Mouse (Mus musculus): ENCODE measurements around the gene Sp2. TPM values are rescaled to one million over a fixed set of nuclear protein-coding genes. Genes with fewer than 3 reads are reported as not detected.

Sp2 gene
- polyA plus RNA-seq, 1 experiment from 2014 or later, result 17.9 TPM

DNA sequence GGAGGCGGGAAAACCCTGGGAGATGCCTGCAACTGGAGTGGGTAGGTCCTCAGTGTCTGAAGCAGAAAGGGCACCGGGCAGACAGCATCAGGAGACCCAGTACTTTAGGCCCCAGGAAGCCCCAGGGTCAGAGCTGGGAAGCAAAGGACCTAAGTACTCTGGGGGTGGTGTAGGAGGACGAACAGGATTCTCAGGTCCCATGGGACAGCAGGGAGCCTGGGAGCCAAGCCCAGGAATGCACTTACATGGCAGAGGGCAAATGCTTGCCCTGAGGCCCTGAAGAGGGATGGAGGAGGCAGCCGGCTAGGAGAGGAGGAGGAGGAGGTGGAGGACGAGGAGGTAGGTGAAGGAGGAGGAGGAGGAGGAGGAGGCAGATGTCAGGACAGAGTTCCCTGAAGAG is 12.3 kb upstream of the Sp2 start:
- no peak overlapping the region for H3K9ac ChIP-seq
- no peaks in the 10 kb centered on the region for H3K9me3 ChIP-seq (replicated peaks)
- ATAC-seq (ENCODE audit: insufficient number of reproducible peaks, low FRiP score, low TSS enrichment, low read depth), result no peak
- 22% methylated on average over 5 of the region's 5 CpGs for WGBS
- peaks cover 16% of the 10 kb centered on the region for H3K4me1 ChIP-seq
- no peak overlapping the region for H3K27ac ChIP-seq (replicated peaks)
- H3K27me3 ChIP-seq, result peaks cover 41% of the 10 kb centered on the region
- H3K4me3 ChIP-seq (replicated peaks), result no peak overlapping the region
- H3K36me3 ChIP-seq, result no peaks in the 10 kb centered on the region
- H3K4me2 ChIP-seq (replicated peaks), result no peak overlapping the region

DNA sequence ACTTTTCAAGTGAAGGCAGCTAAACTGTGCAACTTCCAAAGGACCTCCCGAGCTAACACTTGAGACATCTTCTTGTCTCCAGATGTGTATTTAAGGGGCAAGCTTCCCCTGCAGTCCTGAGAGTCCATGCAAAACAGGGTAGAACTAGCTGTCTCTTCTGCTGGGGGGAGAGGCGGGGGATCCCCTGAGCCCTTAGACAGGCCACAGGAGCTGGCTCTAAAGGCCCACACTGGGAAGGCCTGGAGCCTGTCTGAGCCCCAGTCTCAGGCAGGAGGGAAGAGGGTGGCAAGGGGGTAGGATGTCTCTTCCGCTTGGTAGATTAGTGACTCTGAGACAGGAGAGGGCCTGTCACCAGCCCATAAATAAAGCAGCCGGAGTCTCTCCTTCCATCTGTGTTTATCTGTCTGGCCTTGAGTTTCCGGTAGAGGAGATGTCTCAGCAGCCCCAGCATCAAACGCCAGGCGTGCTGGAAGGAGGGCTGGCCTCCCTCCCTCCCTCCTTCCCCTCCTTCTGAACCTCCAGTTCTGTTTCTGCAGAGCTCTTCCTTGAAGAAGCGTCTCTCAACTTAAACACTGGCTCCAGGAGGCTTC is 10.1 kb upstream of the Sp2 start:
- no peak for ATAC-seq (ENCODE audit: insufficient number of reproducible peaks, low FRiP score, low TSS enrichment, low read depth)
- Histone ChIP-seq H3K9ac (no peak overlapping the region), H3K27me3 (peaks cover 26% of the 10 kb centered on the region), H3K36me3 (no peaks in the 10 kb centered on the region), H3K4me2 (replicated peaks) (no peak overlapping the region), H3K27ac (replicated peaks) (no peak overlapping the region), H3K4me3 (replicated peaks) (no peak overlapping the region), H3K4me1 (peaks cover 23% of the 10 kb centered on the region), H3K9me3 (replicated peaks) (no peaks in the 10 kb centered on the region)
- WGBS, result 31% methylated on average over 8 of the region's 8 CpGs

DNA sequence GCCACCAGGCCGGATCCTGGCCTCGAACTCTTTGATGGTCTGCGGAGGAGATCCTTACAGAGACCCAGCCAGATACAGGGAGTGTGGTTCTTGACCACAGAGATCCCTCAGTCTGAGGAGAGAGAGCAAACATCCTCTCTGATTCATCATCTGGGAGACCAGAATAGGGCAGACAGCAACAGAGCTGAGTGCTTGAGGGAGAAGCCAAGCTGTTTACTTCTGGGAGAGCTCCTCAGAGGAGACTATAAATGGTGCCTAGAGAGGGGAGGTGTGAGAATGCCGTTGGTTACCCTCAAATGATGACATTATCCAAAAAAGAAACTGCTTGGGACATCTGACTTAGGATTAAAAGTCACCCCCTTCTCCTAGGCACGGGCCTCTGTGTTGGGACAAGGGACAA is 8.7 kb upstream of the Sp2 start:
- Histone ChIP-seq H3K4me1 (peaks cover 16% of the 10 kb centered on the region), H3K27ac (replicated peaks) (no peak overlapping the region), H3K27me3 (peaks cover 21% of the 10 kb centered on the region), H3K9me3 (replicated peaks) (no peaks in the 10 kb centered on the region), H3K4me3 (replicated peaks) (no peak overlapping the region), H3K9ac (no peak overlapping the region), H3K36me3 (no peaks in the 10 kb centered on the region), H3K4me2 (replicated peaks) (no peak overlapping the region)
- 80% methylated on average over 5 of the region's 5 CpGs for WGBS
- no peak for ATAC-seq (ENCODE audit: insufficient number of reproducible peaks, low FRiP score, low TSS enrichment, low read depth)

DNA sequence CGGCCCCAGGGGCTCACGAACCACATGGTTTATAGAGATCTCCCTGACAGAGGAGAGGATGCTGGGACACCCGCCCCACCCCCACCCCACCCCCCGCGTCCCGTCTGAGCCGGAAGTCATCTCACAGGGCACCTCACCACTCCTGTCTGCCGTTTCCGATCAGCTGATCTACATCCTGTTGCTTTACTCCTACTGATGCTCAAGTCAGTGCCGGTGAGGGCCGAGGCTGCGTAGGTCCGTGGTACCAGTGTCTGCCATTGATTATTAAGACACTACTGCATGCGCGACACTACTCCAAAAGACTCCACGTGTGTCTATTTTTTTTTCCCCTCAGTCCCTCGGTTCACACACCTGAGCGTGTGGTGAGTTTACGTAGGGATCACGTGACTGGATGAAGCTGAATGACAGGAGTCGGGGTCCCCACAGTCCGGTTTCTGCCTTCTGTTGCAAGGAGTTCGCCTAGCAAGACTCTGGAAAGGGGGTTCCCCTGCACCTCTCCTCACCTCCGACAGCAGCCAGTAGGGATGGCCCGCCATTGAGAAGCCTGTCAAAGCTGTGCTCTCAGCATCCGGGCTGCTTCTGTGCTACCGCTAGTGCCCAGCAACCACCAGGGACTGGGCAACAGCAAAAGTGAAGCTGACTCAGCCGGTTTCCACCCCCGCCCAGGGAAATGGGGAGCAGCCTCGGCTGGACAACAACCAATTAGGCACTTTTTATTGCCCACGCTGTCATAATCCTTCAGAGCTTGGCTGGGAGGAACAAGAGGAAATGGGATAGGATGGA is 5.3 kb upstream of the Sp2 start:
- Histone ChIP-seq H3K4me3 (replicated peaks) (peak overlapping the region; percentile 24), H3K4me1 (peaks cover 18% of the 10 kb centered on the region), H3K9ac (no peak overlapping the region), H3K9me3 (replicated peaks) (no peaks in the 10 kb centered on the region), H3K27ac (replicated peaks) (no peak overlapping the region), H3K27me3 (peaks cover 22% of the 10 kb centered on the region), H3K4me2 (replicated peaks) (peak overlapping the region; percentile 44), H3K36me3 (no peaks in the 10 kb centered on the region)
- ATAC-seq (ENCODE audit: insufficient number of reproducible peaks, low FRiP score, low TSS enrichment, low read depth), result no peak
- WGBS, result 6% methylated on average over 31 of the region's 31 CpGs

DNA sequence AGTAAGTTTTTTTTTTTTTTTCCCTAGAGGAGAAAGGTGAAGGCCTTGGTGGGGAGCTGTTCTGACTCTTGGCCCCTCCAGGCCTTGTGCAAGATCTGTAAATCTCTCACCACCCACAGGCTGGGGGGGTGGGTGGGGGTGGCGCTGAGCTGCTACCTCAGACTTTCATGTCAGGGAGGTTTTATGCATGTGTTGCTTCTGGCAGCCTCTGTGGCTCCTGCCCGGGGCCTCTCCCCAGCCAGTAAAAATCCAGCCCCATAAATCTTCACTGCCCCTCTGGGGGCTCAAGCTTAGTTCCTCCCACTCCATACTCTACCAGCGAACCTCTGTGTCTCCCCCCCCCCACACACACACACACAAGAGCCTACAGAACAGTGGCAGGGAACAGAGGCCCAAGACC is 3.7 kb upstream of the Sp2 start:
- Histone ChIP-seq H3K4me1 (peaks cover 20% of the 10 kb centered on the region), H3K4me3 (replicated peaks) (no peak overlapping the region), H3K27me3 (peaks cover 22% of the 10 kb centered on the region), H3K9me3 (replicated peaks) (no peaks in the 10 kb centered on the region), H3K9ac (no peak overlapping the region), H3K27ac (replicated peaks) (no peak overlapping the region), H3K4me2 (replicated peaks) (no peak overlapping the region), H3K36me3 (no peaks in the 10 kb centered on the region)
- ATAC-seq (ENCODE audit: insufficient number of reproducible peaks, low FRiP score, low TSS enrichment, low read depth), result no peak
- WGBS, result 47% methylated on average over 3 of the region's 3 CpGs

- Histone ChIP-seq H3K9me3 (replicated peaks) (no peaks in the 10 kb centered on the region), H3K27ac (replicated peaks) (no peak overlapping the region), H3K4me3 (replicated peaks) (no peak overlapping the region), H3K4me2 (replicated peaks) (no peak overlapping the region), H3K27me3 (peaks cover 22% of the 10 kb centered on the region), H3K9ac (no peak overlapping the region), H3K36me3 (no peaks in the 10 kb centered on the region), H3K4me1 (peaks cover 20% of the 10 kb centered on the region)
- no peak for ATAC-seq (ENCODE audit: insufficient number of reproducible peaks, low FRiP score, low TSS enrichment, low read depth)
- WGBS, result 12% methylated on average over 4 of the region's 4 CpGs
These were observed 2.1 kb upstream of the Sp2 start for GRCm38 (mm10) chr11:96984903-96985302.

GRCm38 (mm10) chr11:96982355-96982754 is 404 bp downstream of the Sp2 start:
- no peak overlapping the region for H3K4me3 ChIP-seq (replicated peaks)

DNA sequence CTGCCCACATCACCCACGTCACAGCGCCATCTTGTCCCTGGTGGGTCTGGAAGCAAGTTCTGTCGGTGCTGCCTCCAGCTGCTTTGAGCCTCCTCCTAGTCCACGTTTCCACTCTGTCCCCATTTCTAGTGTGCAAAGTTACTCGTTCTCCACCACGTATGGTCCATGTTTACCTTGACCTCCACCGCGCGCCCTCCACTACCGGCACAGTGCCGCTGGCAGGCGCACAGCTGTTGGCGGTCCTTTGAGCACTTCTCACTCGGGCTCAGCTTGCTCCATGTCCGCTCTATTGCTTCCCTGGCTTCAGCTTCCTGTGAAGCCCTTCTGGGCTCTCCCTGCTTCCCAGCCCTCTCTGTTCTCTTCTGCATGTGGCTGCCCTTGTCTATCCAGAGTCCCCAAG is 1.3 kb downstream of the Sp2 start:
- no peaks in the 10 kb centered on the region for H3K36me3 ChIP-seq
- H3K9ac ChIP-seq, result no peak overlapping the region
- ATAC-seq (ENCODE audit: insufficient number of reproducible peaks, low FRiP score, low TSS enrichment, low read depth), result no peak
- 74% methylated on average over 15 of the region's 15 CpGs for WGBS
- H3K27me3 ChIP-seq, result peaks cover 16% of the 10 kb centered on the region
- H3K27ac ChIP-seq (replicated peaks), result no peak overlapping the region
- H3K4me2 ChIP-seq (replicated peaks), result no peak overlapping the region
- peaks cover 16% of the 10 kb centered on the region for H3K4me1 ChIP-seq
- no peaks in the 10 kb centered on the region for H3K9me3 ChIP-seq (replicated peaks)
- H3K4me3 ChIP-seq (replicated peaks), result no peak overlapping the region

More at GRCm38 (mm10) chr11:96982355-96982754, 404 bp downstream of the Sp2 start:
- H3K9ac ChIP-seq, result no peak overlapping the region
- H3K9me3 ChIP-seq (replicated peaks), result no peaks in the 10 kb centered on the region
- peaks cover 16% of the 10 kb centered on the region for H3K27me3 ChIP-seq
- no peak for ATAC-seq (ENCODE audit: insufficient number of reproducible peaks, low FRiP score, low TSS enrichment, low read depth)
- H3K36me3 ChIP-seq, result no peaks in the 10 kb centered on the region
- 3% methylated on average over 7 of the region's 7 CpGs for WGBS
- H3K4me2 ChIP-seq (replicated peaks), result 0 out of 2 replicates have a peak overlapping the region, but pooled peaks have one; percentile 15
- H3K27ac ChIP-seq (replicated peaks), result no peak overlapping the region
- peaks cover 14% of the 10 kb centered on the region for H3K4me1 ChIP-seq

DNA sequence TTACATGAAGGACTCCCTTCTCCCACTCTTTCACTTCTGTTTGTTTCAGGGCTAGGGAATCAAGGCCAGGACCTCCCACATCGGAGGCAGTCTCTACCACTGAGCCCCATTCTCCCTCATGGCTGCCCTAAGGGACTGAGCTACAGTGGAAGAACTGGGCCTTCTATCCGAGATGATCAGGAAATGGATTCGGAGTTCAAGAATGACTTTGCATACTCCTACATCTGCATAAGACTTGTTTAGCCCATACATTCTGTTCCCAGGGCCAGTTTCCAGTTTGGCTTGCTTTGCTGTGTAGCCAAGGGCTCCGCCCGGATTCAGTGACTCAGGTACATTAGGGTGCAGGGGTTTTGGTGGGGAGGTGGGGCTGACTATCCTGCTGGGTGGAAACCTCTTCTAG is 2.7 kb downstream of the Sp2 start:
- Histone ChIP-seq H3K36me3 (no peaks in the 10 kb centered on the region), H3K4me2 (replicated peaks) (no peak overlapping the region), H3K9ac (no peak overlapping the region), H3K4me3 (replicated peaks) (no peak overlapping the region), H3K4me1 (peaks cover 31% of the 10 kb centered on the region), H3K27ac (replicated peaks) (peak overlapping the region; percentile 61; the same call in 1 of the 2 replicates), H3K27me3 (peaks cover 10% of the 10 kb centered on the region), H3K9me3 (replicated peaks) (no peaks in the 10 kb centered on the region)
- WGBS, result 62% methylated on average over 5 of the region's 5 CpGs
- no peak for ATAC-seq (ENCODE audit: insufficient number of reproducible peaks, low FRiP score, low TSS enrichment, low read depth)

- Histone ChIP-seq H3K4me3 (replicated peaks) (no peak overlapping the region), H3K9ac (no peak overlapping the region), H3K4me2 (replicated peaks) (no peak overlapping the region), H3K4me1 (peaks cover 33% of the 10 kb centered on the region), H3K9me3 (replicated peaks) (no peaks in the 10 kb centered on the region), H3K36me3 (no peaks in the 10 kb centered on the region), H3K27ac (replicated peaks) (no peak overlapping the region), H3K27me3 (0 out of 2 replicates have a peak, but pooled peaks cover 7% of the 10 kb centered on the region)
- whole genome bisulfite sequencing, result 78% methylated on average over 7 of the region's 7 CpGs
- no peak for ATAC-seq (ENCODE audit: insufficient number of reproducible peaks, low FRiP score, low TSS enrichment, low read depth)
These were observed 3.4 kb downstream of the Sp2 start for GRCm38 (mm10) chr11:96979329-96979728.

DNA sequence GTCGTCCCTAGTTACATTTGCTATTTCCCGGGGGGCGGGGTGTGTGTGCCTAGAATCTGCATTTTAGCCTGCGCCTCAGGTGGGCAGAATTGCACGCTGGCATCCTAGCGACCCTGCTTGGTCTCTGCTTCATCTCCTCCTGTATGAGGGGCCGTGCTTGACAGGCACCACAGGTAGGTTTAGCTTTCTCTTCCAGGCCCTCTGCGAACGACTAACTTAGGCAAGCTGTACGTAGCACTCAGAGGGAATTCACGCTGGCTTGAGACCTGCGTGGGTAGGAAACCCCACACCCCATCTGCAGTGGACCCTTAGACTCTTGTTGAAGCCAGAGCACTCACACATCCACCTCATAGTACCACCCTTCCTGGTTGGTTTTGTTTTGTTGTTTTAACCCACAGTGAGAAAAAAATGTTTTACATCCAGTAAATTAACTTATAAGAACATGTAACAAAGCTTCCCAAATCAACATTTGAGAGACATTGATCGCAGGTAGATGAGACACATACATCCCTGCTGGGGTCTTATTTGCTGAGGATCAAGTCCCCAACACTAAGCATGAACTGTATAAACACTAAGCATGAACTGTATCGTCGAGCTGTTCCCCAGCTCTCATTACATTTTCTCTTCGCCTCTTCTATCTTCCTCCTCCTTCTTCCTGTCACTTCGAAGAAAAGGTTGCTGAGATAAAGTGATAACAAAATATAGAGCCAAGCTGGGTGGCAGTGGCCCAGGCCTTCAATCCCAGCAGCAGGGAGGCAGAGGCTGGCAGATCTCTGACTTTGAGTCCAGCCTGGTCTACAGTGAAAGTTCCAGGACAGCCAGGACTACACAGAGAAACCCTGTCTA is 4.1 kb downstream of the Sp2 start:
- Histone ChIP-seq H3K4me3 (replicated peaks) (peak overlapping the region; percentile 64), H3K9ac (peak overlapping the region; percentile 73)
- no peak for ATAC-seq (ENCODE audit: insufficient number of reproducible peaks, low FRiP score, low TSS enrichment, low read depth)

More for the DNA sequence above, 4.1 kb downstream of the Sp2 start:
- Histone ChIP-seq H3K27ac (replicated peaks) (peak overlapping the region; percentile 92), H3K36me3 (no peaks in the 10 kb centered on the region), H3K27me3 (0 out of 2 replicates have a peak, but pooled peaks cover 3% of the 10 kb centered on the region), H3K4me1 (peaks cover 41% of the 10 kb centered on the region), H3K9me3 (replicated peaks) (no peaks in the 10 kb centered on the region), H3K4me2 (replicated peaks) (peak overlapping the region; percentile 80)
- 26% methylated on average over 17 of the region's 17 CpGs for WGBS
